Mouse (Mus musculus) hindbrain, embryonic 11.5 days (tissue): ENCODE measurements around the gene Tatdn3. TPM values are rescaled to one million over a fixed set of nuclear protein-coding genes. Genes with fewer than 3 reads are reported as not detected.
"Not testable (repeated sequence)": the region's sequence is repeated elsewhere in the genome, so short reads cannot be mapped to it uniquely, and the experiment has no call there.

Experiments
- ATAC-seq: fragments of 200-750 bp; cut with Nextera tagmentation; 2 replicates; pipeline ENCODE4 v1.8.0; 2017; ENCODE audit warnings: mild to moderate bottlenecking, moderate TSS enrichment, moderate library complexity; ENCODE audit not compliant: low FRiP score
- DNase-seq: peaks from one replicate; pipeline ENCODE4 v3.0.0-alpha.2; 2015; ENCODE audit warnings: low spot score
- H3K27ac ChIP-seq: fragments of 300-500 bp; sonication (generic); 2 replicates; pipeline ENCODE4 v1.5.1; 2014; ENCODE audit warnings: mild to moderate bottlenecking, low read depth, low read length
- H3K27me3 ChIP-seq: fragments of 300-500 bp; sonication (generic); 2 replicates; pipeline ENCODE4 v1.6.1; 2014; ENCODE audit warnings: mild to moderate bottlenecking, low read length, moderate library complexity, mixed read lengths; ENCODE audit not compliant: control insufficient read depth, insufficient read depth
- H3K36me3 ChIP-seq: fragments of 300-500 bp; sonication (generic); 2 replicates; pipeline ENCODE4 v1.6.1; 2014; ENCODE audit warnings: mild to moderate bottlenecking, low read length, moderate library complexity, mixed read lengths; ENCODE audit not compliant: control insufficient read depth, insufficient read depth
- H3K4me1 ChIP-seq: fragments of 300-500 bp; sonication (generic); replicated peaks from 2 replicates; pipeline ENCODE4 v1.6.1; 2014; ENCODE audit warnings: low read length, mixed read lengths; ENCODE audit not compliant: control insufficient read depth, insufficient read depth
- H3K4me2 ChIP-seq: fragments of 300-500 bp; sonication (generic); replicated peaks from 2 replicates; pipeline ENCODE4 v1.6.1; 2014; ENCODE audit warnings: mild to moderate bottlenecking, low read depth, low read length
- H3K4me3 ChIP-seq: fragments of 300-500 bp; sonication (generic); 2 replicates; pipeline ENCODE4 v1.5.1; 2014; ENCODE audit warnings: low read depth, low read length
- H3K9ac ChIP-seq: fragments of 300-500 bp; sonication (generic); 2 replicates; pipeline ENCODE4 v1.6.1; 2014; ENCODE audit warnings: low read depth, low read length
- H3K9me3 ChIP-seq: fragments of 300-500 bp; sonication (generic); 2 replicates; pipeline ENCODE4 v1.6.1; 2016; ENCODE audit warnings: low read length; ENCODE audit not compliant: control insufficient read depth
- WGBS: fragments of 180-500 bp; shearing (Covaris S2); extraction: QIAGEN DNeasy Blood & Tissue Kit; methylation state at CpG from one replicate; pipeline ENCODE4 v1.1.7; 2014; 5-methylcytosine and 5-hydroxymethylcytosine counted together
- polyA plus RNA-seq: library from polyadenylated mRNA; unstranded; fragments of >200 nt; fragmentation: Nextera tagmentation; extraction: Ambion mirVana; gene quantifications from 2 replicates; pipeline ENCODE4 v1.2.1, GENCODE M21; 2014

Tatdn3 gene
- polyA plus RNA-seq, 1 experiment from 2014 or later = 12.7 TPM

GRCm38 (mm10) chr1:191035649-191036048 lies 27.1 kb downstream of the Tatdn3 start:
- H3K4me3 ChIP-seq = no peak overlapping the region
- H3K4me1 ChIP-seq = no peaks in the 10 kb centered on the region
- WGBS = 38% methylated on average over 4 of the region's 4 CpGs
- H3K27me3 ChIP-seq = no peaks in the 10 kb centered on the region
- DNase-seq = peak; percentile 13
- H3K36me3 ChIP-seq = no peaks in the 10 kb centered on the region
- H3K4me2 ChIP-seq = no peak overlapping the region
- ATAC-seq = no peak
- H3K9me3 ChIP-seq = no peaks in the 10 kb centered on the region
- no peak overlapping the region for H3K27ac ChIP-seq
- no peak overlapping the region for H3K9ac ChIP-seq

GRCm38 (mm10) chr1:191030922-191031425 lies 31.8 kb downstream of the Tatdn3 start:
- H3K4me3 ChIP-seq, H3K36me3 ChIP-seq, H3K4me1 ChIP-seq, H3K27me3 ChIP-seq, H3K9me3 ChIP-seq, ATAC-seq, H3K27ac ChIP-seq, H3K9ac ChIP-seq, H3K4me2 ChIP-seq, DNase-seq: not testable (repeated sequence)
- 81% methylated on average over 6 of the region's 6 CpGs for WGBS

- Histone ChIP-seq H3K4me3 (no peak overlapping the region), H3K9me3 (no peaks in the 10 kb centered on the region), H3K4me2 (no peak overlapping the region), H3K9ac (no peak overlapping the region), H3K4me1 (no peaks in the 10 kb centered on the region), H3K27me3 (no peaks in the 10 kb centered on the region), H3K36me3 (no peaks in the 10 kb centered on the region), H3K27ac (no peak overlapping the region)
- ATAC-seq (no peak), DNase-seq (no peak)
- 67% methylated on average over 10 of the region's 10 CpGs for WGBS
Observed at GRCm38 (mm10) chr1:191030182-191030581, 32.5 kb downstream of the Tatdn3 start.

- Histone ChIP-seq H3K4me2 (peak within 1 kb of the TSS; percentile 94), H3K9me3 (no peaks in the 10 kb centered on the region), H3K9ac (peak within 1 kb of the TSS; percentile 70), H3K4me1 (no peaks in the 10 kb centered on the region), H3K4me3 (peak within 1 kb of the TSS; percentile 71), H3K36me3 (no peaks in the 10 kb centered on the region), H3K27me3 (no peaks in the 10 kb centered on the region), H3K27ac (peak within 1 kb of the TSS; percentile 84)
- DNase-seq = peak; percentile 98
- WGBS = 0% methylated on average over 50 of the region's 50 CpGs
- ATAC-seq = peak; percentile 100
Observed at GRCm38 (mm10) chr1:191026021-191026713, 36.6 kb downstream of the Tatdn3 start, which contains the start of gene Flvcr1. Flvcr1 (minus strand) TSS chr1:191026158.

- peak overlapping the region; percentile 84 for H3K27ac ChIP-seq
- DNase-seq = peak; percentile 66
- H3K4me1 ChIP-seq = no peaks in the 10 kb centered on the region
- H3K4me3 ChIP-seq = peak overlapping the region; percentile 71
- H3K9ac ChIP-seq = peak overlapping the region; percentile 70
- 2% methylated on average over 69 of the region's 69 CpGs for WGBS
- no peaks in the 10 kb centered on the region for H3K9me3 ChIP-seq
- ATAC-seq = peak; percentile 72; the same call in 1 of the 2 replicates
- H3K4me2 ChIP-seq = peak overlapping the region; percentile 94
- no peaks in the 10 kb centered on the region for H3K36me3 ChIP-seq
- H3K27me3 ChIP-seq = no peaks in the 10 kb centered on the region
Observed at GRCm38 (mm10) chr1:191025016-191026012, 37.4 kb downstream of the Tatdn3 start.

- H3K27me3 ChIP-seq, H3K4me2 ChIP-seq, H3K9me3 ChIP-seq, H3K36me3 ChIP-seq, H3K4me1 ChIP-seq, H3K9ac ChIP-seq, ATAC-seq, H3K4me3 ChIP-seq, DNase-seq, H3K27ac ChIP-seq: not testable (repeated sequence)
- 92% methylated on average over 5 of the region's 6 CpGs for WGBS
Observed at GRCm38 (mm10) chr1:191023806-191024205, 38.9 kb downstream of the Tatdn3 start.

DNA sequence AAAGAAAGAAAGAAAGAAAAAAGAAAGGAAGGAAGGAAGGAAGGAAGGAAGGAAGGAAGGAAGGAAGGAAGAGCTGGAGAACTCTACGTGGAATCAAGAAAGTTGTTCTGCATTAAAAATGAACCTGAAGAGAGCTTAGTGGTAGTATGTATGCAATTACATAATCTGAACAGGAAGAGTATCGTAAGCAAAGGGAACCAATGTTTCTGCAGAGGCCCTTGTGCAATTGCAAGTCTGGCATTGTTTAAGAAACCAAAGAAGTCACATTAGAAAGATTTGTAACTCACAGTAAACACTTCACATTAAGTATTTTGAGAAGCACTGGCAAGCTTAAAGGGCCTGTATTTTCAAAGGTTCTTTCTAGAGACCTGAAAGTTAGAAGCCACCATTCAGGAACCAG lies 39.6 kb downstream of the Tatdn3 start:
- no peaks in the 10 kb centered on the region for H3K27me3 ChIP-seq
- 93% methylated on average over 2 of the region's 2 CpGs for WGBS
- no peak for ATAC-seq

GRCm38 (mm10) chr1:191021016-191021415 lies 41.7 kb downstream of the Tatdn3 start:
- ATAC-seq = no peak
- Histone ChIP-seq H3K4me3 (no peak overlapping the region), H3K4me2 (no peak overlapping the region), H3K36me3 (no peaks in the 10 kb centered on the region), H3K9ac (no peak overlapping the region), H3K27ac (no peak overlapping the region), H3K9me3 (no peaks in the 10 kb centered on the region), H3K4me1 (no peaks in the 10 kb centered on the region), H3K27me3 (no peaks in the 10 kb centered on the region)
- DNase-seq = no peak
- 91% methylated on average over 7 of the region's 7 CpGs for WGBS

More for the DNA sequence above, 39.6 kb downstream of the Tatdn3 start:
- Histone ChIP-seq H3K36me3 (no peaks in the 10 kb centered on the region), H3K4me3 (no peak overlapping the region), H3K9ac (no peak overlapping the region), H3K4me2 (no peak overlapping the region), H3K4me1 (no peaks in the 10 kb centered on the region), H3K9me3 (no peaks in the 10 kb centered on the region), H3K27ac (no peak overlapping the region)
- no peak for DNase-seq
